Mouse (Mus musculus) granulocyte monocyte progenitor cell, adult 5-6 weeks (primary cell): ENCODE data around the gene Fam166b. TPM values are rescaled to one million over a fixed set of nuclear protein-coding genes. Genes with fewer than 3 reads are reported as not detected.

ENCODE experiments used
- ATAC-seq: replicated peaks from 2 replicates; pipeline ENCODE4 v1.8.0; 2016; ENCODE audit warnings: mild to moderate bottlenecking, moderate TSS enrichment, inconsistent platforms; ENCODE audit not compliant: poor library complexity, severe bottlenecking
- total RNA-seq, 2 experiments: library from RNA; stranded (forward) in 1 of 2; stranded (reverse) in 1 of 2; fragments of 200-712, 200-1000 nt in 1 of 2; fragments of >200 nt in 1 of 2; fragmentation: Nextera tagmentation in 1 of 2; gene quantifications; 2 replicates each; pipeline ENCODE4 v1.2.3; 2014 to 2017

Fam166b gene
- total RNA-seq, 2 experiments from 2014 or later: not detected

DNA sequence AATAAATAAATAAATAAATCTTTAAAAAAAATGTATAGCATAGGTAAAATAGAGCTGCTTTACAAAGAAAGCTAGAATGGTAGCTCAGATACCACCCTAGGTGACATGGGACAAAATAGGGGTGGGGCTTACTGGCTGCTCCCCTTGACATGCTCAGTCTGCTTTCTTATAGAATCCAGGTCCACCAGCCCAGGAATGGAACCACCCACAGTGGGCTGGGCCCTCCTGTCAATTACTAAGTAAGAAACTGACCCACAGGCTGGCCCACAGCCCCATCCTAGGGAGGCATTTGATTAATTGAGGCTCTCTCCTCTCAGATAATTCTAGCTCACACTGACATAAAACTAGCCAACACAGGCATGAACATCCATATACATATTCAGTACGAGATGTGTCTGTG, 3.9 kb upstream of the Fam166b start:
- no peak for ATAC-seq

GRCm38 (mm10) chr4:43431690-43432089, 2.8 kb upstream of the Fam166b start:
- peak; percentile 74 for ATAC-seq

DNA sequence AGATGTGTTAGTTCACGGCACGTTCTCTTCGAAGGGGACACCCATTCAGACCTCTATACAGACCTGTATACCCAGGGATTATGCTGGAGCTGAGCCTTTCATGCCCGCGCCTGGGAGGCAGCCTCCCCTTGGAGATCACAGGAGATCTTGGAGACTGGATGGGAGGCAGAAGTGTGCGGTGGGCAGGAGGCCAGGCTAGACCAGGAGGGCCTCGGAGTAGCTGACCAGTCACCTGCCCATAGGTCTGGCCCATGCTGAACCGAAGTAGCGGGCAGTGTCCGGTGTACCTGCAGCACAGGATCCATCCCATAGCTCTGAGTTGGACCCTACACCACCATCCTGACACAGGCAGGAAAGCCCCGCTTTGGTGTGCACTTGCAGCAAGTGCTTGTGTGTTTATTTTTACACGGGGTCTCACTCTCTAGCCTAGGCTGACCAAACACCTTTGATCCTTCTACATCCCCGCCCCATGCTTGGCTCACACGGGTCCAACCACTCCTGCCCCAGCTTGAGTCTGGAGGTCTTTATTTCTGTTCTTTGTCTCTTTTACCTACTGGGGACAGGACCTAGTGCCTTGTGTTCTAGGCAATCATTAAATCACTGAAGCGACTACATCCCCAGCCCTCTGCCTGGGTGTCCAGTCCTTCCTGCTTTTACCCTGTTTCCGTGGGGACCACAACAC, 613 bp downstream of the Fam166b start:
- ATAC-seq: no peak

DNA sequence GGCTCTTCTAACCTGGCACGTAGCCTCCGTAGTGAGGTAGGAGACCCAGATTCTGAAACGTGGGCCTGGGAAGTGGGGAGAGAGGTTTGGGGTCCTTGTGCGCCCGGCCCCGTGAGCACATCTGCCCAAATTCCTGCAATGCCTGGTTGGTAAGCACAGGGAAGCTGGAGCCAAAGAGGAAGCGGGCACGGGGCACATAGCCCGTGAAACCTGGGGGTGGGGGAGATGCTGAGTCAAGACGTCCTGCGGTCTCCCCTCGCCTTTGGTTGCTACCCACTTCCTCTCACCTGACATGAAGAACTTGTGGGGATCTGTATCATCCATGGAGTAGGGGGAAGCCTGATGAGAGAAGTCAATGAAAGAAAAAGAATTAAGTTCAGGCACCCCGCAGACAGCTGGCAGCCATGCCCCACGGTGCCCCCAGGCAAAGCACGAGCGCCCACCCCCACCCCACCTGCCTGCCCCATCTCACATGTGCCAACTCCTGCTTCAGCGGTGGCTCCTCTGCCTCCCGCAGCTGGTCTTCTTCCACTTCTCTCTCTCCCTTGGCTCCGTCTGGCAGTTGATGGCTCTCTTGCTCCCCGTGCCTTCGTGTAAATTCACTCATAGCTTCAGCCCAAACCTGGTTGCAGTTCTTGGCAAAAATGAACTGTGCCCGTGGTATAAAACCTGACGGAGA, 1.3 kb downstream of the Fam166b start:
- ATAC-seq: peak; percentile 85

DNA sequence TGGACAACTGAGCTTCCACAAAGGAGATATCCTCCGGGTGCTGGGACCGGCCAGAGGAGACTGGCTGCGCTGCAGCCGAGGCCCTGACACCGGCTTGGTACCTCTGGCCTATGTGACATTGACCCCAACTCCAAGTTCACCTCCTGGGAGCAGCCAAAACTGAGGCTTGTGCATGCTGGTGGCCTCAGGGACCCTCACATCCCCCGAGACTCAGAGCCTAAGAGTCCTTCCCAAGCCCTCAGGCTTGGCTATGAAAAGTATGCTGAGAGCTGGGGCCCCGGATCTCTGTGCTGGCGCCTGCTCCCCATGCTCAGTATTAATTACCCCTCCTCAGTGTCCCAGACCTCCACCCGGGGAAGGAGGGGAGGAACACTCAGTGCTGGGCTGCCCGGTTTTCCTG, 2.4 kb downstream of the Fam166b start:
- ATAC-seq: no peak

GRCm38 (mm10) chr4:43425648-43426380, 3.1 kb downstream of the Fam166b start:
- peak; percentile 33 for ATAC-seq

DNA sequence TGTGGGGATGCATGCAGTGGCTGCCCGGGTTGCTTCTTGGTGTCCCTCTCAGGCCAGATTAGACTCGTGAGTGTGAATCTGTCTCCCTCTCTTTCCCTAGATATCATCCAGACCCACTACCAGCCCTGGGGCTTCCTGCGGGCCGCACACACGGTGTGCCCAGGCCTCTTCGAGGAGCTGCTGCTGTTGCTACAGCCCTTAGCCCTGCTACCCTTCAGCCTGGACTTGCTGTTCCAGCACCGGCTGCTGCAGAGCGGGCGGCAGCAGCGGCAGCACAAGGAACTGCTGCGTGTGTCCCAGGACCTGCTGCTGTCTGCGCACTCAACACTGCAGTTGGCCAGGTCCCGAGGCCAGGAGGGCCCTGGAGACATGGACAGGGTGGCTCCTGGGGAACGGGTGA, 3.7 kb downstream of the Fam166b start:
- ATAC-seq: no peak

- ATAC-seq: no peak
Measured at GRCm38 (mm10) chr4:43424072-43424471, 4.9 kb downstream of the Fam166b start.

- no peak for ATAC-seq
Measured at GRCm38 (mm10) chr4:43423267-43423934, 5.5 kb downstream of the Fam166b start.

DNA sequence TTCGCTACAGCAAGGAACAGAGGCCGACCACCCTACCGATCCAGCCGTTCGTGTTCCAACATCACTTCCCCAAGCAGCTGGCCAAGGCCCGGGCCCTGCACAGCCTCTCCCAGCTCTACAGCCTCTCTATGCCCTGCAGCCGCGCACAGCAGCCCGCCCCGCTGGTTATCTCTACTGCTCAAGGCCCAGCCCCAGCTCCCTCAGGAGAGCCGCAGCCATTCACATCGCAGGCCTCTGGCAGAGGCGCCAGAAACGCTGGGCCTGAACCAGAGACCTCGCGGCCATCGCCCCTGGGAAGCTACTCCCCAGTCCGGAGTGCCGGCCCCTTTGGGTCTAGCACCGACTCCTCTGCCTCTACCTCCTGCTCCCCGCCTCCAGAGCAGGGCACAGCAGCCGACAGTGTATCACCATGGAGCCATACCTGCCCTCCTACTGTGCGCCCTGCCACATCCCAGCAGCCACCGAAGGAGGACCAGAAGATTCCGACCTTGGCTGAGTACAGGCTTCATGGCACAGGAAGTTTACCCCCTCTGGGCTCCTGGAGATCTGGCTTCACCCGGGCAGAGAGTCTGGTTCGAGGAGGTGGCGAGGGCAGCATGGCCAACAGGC, 7.2 kb downstream of the Fam166b start:
- ATAC-seq: no peak

DNA sequence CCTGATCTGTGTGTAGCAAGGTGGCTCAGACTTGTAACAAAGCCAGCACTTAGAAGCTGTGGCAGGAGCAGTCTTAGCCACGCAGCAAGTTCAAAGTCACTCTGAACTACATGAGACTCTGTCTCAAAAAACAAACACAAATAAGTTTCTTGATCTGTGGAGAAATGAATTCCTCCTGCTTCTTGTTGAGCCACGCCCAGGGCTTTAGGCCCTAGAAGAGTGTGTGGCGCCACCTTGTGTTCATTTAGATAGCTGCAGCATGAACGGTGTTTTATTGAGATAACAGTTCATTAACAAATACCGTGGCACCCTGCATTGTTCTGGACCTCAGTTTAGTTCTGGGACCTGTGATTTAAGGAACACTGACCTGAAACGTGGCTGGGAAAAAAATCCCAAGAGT, 8.6 kb downstream of the Fam166b start:
- ATAC-seq: peak; percentile 65

DNA sequence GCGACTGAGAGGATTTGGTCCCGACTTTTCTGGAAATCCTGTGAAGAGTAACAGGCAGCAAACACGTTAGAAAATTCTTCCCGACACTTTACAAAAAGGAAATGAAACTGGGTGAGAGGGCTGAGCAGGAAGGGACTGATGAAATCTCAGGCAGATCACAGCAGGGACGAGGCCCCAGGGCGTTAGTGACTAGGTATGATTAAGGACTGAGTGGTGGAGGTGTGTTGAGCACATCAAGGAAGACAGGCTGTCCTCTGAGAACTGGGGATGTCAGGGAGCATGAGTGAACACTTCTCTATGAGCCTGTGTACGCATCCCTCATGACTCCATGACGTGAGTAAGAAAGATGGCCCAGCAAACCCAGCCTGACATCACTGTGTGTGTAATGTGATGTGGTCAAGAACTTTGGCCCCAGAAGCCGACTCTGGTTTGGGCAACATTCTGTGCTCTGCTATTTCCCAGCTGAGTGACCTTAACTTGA, 9.1 kb downstream of the Fam166b start:
- peak; percentile 76 for ATAC-seq

- ATAC-seq: no peak
Measured at GRCm38 (mm10) chr4:43418973-43419656, 9.8 kb downstream of the Fam166b start.

DNA sequence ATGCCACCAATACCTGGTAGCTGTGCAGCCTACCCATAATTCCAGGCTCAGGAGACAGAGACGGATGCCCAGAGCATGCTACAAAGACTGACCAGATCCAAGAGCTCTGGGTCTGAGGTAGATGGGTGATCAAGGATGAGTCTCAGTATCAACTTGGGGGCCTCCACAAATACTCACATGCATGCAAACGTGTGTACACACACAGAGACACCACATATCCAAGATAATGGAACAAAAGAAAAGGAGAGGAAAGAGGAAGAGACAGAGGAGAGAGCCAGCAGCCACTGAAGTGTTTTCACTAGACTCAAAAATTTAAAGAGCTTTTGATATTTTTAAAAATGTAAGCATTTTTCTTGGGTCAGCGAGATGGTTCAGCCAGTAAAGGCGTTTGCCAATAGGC, 10.5 kb downstream of the Fam166b start:
- ATAC-seq: no peak

DNA sequence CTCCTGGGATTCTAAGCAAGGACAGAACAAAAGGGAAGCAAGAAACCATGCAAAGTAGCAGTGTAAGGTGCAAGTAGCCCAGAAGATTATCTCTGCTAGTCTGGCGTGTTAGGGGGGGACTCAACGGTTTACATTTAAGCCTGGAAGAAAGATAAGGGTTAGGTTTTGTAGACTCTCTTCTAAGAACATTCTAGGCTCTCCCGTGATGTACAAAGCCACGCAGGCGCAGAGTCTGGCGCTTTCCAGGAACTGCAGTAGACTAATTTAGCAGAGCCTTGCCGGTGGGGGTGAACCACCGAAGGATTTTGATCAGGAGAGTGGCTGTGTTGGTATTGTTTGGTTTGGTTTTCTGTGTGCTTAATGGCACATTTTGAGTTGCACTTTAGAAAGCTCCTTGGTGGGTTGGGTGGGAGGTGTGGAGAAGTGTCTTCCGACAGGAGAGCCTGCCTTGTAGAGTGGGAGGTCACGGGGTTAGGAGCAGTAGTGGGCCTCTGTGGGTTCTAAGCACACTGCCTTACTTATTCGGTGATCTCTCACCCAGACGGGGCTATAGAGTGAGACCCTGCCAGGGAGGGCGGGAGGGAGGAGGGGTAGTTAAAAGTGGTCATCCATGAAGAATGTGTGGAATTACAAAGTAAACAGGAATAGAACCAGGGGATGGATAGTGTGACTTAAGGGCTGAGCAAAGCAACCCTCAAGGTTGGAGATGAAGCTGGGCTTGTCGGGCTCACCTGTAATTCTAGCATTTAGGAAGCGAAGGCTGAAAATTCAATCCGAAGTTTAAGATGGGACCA, 11.5 kb downstream of the Fam166b start:
- ATAC-seq: no peak

DNA sequence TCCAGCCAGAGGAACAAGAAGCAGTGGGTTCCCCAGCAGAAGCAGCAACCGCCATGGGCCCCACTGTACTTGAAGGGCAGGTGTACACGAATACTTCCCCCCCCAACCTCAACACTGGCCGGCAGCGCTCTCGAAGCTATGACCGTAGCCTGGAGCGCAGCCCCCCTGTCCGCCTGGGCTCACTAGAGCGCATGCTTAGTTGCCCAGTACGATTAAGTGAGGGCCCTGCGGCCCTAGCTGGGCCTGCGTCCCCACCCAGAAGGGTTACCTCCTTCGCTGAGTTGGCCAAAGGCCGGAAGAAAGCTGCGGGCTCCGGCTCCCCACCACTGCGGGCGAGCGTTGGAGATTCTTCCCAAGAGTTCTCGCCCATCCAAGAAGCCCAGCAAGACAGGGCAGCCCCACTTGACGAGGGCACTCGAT, 12.9 kb downstream of the Fam166b start:
- ATAC-seq: no peak

DNA sequence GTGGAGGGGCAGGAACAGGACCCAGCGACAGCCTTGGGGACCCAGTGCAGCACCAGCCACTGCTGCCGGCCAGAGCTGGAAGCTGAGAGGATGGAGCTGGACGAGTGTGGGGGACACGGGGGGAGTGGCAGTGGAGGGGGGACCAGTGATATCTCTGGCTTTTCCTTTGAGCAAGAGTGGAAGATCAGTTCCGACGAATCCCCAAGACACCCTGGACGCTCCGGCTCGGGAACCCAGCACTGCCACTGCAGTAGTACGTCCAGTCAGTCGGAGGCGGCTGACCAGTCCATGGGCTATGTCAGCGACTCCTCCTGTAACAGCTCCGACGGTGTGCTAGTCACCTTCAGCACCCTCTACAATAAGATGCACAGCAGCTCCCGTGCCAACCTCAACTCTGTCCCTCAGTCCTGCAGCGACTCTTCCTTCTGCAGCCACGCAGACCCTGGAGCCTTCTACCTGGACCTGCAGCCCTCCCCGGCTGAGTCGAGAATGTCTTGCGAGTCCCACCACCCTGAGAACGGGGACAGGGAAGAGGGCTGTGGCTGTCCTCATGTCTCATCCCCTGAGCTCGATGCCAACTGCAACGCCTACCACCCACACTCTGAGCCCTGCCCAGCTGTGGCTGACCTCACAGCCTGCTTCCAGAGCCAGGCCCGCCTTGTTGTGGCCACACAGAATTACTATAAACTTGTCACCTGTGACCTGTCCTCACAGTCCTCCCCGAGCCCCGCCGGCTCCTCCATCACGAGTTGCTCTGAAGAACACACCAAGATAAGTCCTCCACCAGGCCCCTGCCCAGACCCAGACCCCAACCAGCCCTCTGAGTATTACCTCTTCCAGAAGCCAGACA, 13.5 kb downstream of the Fam166b start:
- no peak for ATAC-seq

DNA sequence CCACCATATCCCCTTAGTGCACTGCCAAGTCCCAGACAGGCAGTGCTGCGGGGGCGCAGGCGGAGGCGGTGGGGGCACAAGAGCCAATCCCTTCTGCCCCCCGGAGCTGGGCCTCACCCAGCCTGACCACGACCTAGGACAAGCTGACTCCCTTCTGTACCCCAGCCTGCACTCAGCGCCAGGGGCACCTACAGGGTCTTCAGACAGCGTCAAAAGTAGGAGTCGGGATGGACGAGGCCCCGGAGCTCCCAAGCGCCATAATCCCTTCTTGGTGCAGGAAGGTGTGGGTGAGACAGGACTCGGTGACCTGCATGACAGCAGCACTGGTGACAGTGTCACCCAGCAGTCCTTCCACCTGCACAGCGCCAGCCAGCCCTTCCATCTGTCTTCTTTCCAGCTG, 14.2 kb downstream of the Fam166b start:
- no peak for ATAC-seq
